Mouse (Mus musculus) limb, embryonic 15.5 days (tissue): ENCODE results near the gene Ankfn1. TPM values are rescaled to one million over a fixed set of nuclear protein-coding genes. Genes with fewer than 3 reads are reported as not detected.

Experiments
- ATAC-seq: fragments of 200-750 bp; cut with Nextera tagmentation; 2 replicates; pipeline ENCODE4 v1.8.0; 2017; ENCODE audit warnings: low read depth, moderate TSS enrichment; ENCODE audit not compliant: insufficient number of reproducible peaks, low FRiP score, low TSS enrichment
- H3K27ac ChIP-seq: fragments of 300-500 bp; sonication (generic); 2 replicates; pipeline ENCODE4 v1.5.1; 2015; ENCODE audit warnings: moderate library complexity, mild to moderate bottlenecking, inconsistent platforms
- H3K27me3 ChIP-seq: fragments of 300-500 bp; sonication (generic); 2 replicates; pipeline ENCODE4 v1.6.1; 2015; ENCODE audit warnings: inconsistent platforms
- H3K36me3 ChIP-seq: fragments of 300-500 bp; sonication (generic); 2 replicates; pipeline ENCODE4 v1.6.1; 2015; ENCODE audit warnings: inconsistent platforms
- H3K4me1 ChIP-seq: fragments of 300-500 bp; sonication (generic); 2 replicates; pipeline ENCODE4 v1.6.1; 2015; ENCODE audit warnings: inconsistent platforms
- H3K4me2 ChIP-seq: fragments of 300-500 bp; sonication (generic); 2 replicates; pipeline ENCODE4 v1.6.1; 2015; ENCODE audit warnings: mild to moderate bottlenecking, inconsistent platforms
- H3K4me3 ChIP-seq: fragments of 300-500 bp; sonication (generic); 2 replicates; pipeline ENCODE4 v1.5.1; 2015; ENCODE audit warnings: mild to moderate bottlenecking, inconsistent platforms
- H3K9ac ChIP-seq: fragments of 300-500 bp; sonication (generic); 2 replicates; pipeline ENCODE4 v1.6.1; 2015; ENCODE audit warnings: inconsistent platforms
- H3K9me3 ChIP-seq: fragments of 300-500 bp; sonication (generic); 2 replicates; pipeline ENCODE4 v1.6.1; 2016; ENCODE audit warnings: inconsistent platforms
- whole genome bisulfite sequencing: fragments of 180-500 bp; shearing (Covaris S2); methylation state at CpG from one replicate; pipeline ENCODE4 v1.1.7; 2015; 5-methylcytosine and 5-hydroxymethylcytosine counted together
- polyA plus RNA-seq: library from polyadenylated mRNA; unstranded; fragments of >200 nt; fragmentation: Nextera tagmentation; extraction: Ambion mirVana; gene quantifications from 2 replicates; pipeline ENCODE4 v1.2.1, GENCODE M21; 2015

Ankfn1 gene
- polyA plus RNA-seq, 1 experiment from 2014 or later: 0.50 TPM

DNA sequence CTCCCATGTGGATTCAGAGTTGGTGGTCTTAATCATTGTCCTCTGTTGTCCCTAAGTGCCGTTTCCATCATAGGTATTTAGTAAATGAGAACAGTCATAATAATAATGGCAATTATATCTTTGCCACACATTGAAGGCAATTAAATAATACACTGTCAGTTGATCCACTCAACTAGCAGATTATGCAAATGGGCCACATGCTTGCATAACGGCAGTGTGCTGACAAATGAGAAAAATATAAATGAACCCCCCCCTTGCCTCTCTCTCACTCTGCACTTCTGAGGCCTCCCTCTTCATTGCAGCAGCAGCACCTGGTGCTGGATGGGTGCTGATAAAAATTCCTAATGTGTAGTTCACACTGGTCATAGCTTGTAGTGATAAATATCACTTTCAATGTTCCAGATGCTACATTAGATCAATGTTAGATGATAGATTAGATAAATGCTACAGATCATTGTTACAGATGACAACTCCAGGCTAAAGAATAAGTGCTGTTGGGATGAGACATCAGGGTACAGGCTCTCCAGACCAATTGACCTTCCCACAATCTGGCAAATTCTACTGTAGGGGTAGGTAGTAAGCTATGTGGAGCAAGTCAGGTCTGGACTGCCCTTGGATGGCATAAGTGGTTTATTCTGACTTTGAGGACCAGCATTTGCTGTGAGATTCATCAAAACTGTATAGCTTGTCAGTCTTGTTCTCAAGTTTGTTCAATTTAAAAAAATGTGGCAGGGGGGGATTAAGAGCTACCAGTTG is 12.3 kb downstream of the Ankfn1 start:
- 47% methylated on average over 2 of the region's 2 CpGs for WGBS
- H3K27me3 ChIP-seq: no peaks in the 10 kb centered on the region
- H3K36me3 ChIP-seq: no peaks in the 10 kb centered on the region
- H3K9ac ChIP-seq: no peak overlapping the region
- no peak overlapping the region for H3K27ac ChIP-seq
- no peak for ATAC-seq
- no peak overlapping the region for H3K4me2 ChIP-seq
- H3K4me1 ChIP-seq: peaks cover 6% of the 10 kb centered on the region; the same call in 1 of the 2 replicates
- H3K4me3 ChIP-seq: no peak overlapping the region
- H3K9me3 ChIP-seq: no peaks in the 10 kb centered on the region

DNA sequence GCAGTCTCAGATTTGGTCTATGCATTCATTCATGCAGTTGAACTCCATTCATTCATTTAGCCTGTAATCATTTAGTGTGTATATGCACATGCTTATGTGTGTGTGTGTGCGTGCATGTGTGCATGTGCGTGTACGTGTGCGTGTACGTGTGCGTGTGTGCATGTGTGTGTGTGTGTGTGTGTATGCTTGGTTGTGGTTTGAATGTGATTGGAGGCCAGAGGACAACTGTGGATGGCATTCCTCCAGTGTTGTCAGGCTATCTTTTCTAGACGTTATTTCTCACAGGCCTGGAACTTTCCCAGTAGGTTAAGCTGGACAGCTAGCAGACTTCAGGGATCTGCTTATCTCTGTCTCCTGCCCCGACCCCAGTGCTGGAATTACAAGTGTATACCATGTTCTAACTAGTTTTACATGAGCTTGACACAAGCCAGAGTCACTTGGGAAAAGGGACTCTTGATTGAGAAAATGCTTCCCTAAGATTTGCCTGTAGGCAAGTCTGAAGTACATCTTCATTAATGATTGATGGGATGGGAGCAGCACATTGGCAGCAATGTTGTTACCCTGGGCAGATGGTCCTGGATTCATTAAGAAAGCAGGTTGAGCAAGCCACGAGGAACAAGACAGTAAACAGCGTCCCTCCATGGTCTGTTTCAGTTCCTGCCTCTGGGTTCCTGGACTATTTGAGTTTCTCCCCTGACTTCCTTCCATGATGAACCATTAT is 43.3 kb downstream of the Ankfn1 start:
- H3K4me3 ChIP-seq: no peak overlapping the region
- H3K27ac ChIP-seq: no peak overlapping the region
- no peak for ATAC-seq
- H3K9ac ChIP-seq: no peak overlapping the region
- H3K9me3 ChIP-seq: no peaks in the 10 kb centered on the region
- H3K4me2 ChIP-seq: no peak overlapping the region
- H3K27me3 ChIP-seq: no peaks in the 10 kb centered on the region
- no peaks in the 10 kb centered on the region for H3K4me1 ChIP-seq
- H3K36me3 ChIP-seq: no peaks in the 10 kb centered on the region
- WGBS: 78% methylated on average over 10 of the region's 10 CpGs

DNA sequence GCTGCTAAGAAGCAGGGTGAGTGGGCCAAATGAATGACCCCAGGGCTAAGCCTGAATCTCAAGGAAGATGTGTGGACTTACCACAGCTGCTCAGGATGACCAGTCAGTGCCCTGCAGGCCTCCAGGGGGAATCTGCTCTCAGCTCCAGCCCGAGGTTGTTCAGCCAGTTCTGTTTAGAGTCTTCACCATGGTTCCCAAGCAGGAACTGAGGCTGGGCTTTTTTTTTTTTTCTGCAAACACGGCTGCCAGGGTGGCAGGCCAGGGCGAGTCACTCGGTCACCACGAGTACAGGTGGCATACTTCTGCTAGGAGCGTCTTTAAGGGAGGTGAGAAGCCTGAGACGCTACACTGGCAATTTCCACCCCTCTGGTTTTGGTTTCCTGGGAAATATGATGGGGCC is 43.9 kb downstream of the Ankfn1 start:
- 71% methylated on average over 7 of the region's 7 CpGs for WGBS
- no peaks in the 10 kb centered on the region for H3K4me1 ChIP-seq
- no peak overlapping the region for H3K9ac ChIP-seq
- no peak overlapping the region for H3K4me2 ChIP-seq
- H3K9me3 ChIP-seq: no peaks in the 10 kb centered on the region
- no peaks in the 10 kb centered on the region for H3K36me3 ChIP-seq
- ATAC-seq: no peak
- H3K27ac ChIP-seq: no peak overlapping the region
- H3K4me3 ChIP-seq: no peak overlapping the region
- H3K27me3 ChIP-seq: no peaks in the 10 kb centered on the region

DNA sequence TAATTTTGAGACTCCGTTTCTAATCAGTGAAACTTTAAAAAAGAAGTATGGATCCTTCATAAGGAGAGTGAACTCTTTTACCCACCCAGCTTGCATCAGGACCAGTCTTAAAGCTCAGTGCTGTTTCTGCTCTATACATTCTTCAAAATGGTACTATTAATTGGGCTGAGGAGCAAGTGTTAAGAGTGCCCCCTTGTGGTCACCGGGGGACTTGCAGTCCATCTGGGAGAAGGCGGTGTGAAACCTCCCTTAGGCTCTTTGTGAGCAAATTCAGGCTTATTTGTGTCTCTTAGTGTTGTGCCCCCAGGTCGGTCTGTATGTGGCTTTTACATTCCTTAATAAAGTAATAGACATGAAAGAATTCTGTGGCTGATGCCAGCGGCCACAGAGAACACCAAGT is 56.6 kb downstream of the Ankfn1 start:
- WGBS: 14% methylated on average over 5 of the region's 5 CpGs
- no peak for ATAC-seq
- Histone ChIP-seq H3K4me3 (no peak overlapping the region), H3K9ac (no peak overlapping the region), H3K36me3 (no peaks in the 10 kb centered on the region), H3K4me2 (no peak overlapping the region), H3K27me3 (no peaks in the 10 kb centered on the region), H3K9me3 (no peaks in the 10 kb centered on the region), H3K27ac (no peak overlapping the region), H3K4me1 (peaks cover 5% of the 10 kb centered on the region; the same call in 1 of the 2 replicates)

DNA sequence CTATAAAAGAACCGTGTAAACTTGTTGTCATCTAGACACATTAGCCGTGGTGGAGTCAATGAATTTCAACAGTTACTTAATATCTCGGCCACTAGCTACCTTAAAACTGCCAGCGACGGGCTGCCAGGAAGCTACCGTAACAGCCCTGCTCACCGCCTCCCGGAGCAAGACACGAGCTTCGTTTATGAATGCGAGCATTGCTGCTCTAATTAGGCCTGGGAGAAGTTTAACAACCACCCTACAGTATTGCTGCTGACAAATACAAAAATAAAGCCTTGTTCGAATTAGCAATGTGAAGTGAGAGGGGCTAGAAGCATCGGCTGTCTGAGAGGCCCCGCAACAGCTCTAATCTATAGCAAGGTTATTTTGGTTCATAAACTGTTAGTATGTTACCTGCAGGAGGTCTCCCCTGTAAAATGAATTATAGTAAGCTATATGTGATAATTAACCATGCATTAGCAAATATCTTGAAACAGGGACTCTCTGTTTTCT is 58.9 kb downstream of the Ankfn1 start:
- H3K4me2 ChIP-seq: no peak overlapping the region
- ATAC-seq: no peak
- 40% methylated on average over 14 of the region's 14 CpGs for WGBS

DNA sequence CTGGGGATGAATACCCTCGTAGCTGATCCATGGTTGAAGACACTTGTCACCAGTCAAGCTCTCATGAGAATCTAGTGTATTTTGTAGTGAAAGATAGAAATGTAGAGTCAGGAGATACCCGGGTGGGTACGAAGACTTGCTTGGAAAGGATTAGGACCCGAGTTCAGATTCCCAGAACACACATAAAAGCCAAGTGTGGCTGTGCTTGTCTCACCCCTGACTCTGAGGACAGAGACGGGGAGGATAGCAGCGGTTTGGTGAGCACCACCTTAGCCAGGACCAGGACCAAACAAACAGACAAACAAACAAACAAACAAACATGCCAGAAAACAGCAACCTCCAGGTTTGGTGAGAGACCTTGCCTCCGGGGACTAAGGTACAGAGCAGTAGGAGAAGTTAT is 61.1 kb downstream of the Ankfn1 start:
- peaks cover 5% of the 10 kb centered on the region; the same call in 1 of the 2 replicates for H3K4me1 ChIP-seq
- no peaks in the 10 kb centered on the region for H3K27me3 ChIP-seq
- H3K9ac ChIP-seq: no peak overlapping the region
- H3K27ac ChIP-seq: no peak overlapping the region
- ATAC-seq: no peak
- H3K9me3 ChIP-seq: no peaks in the 10 kb centered on the region
- no peaks in the 10 kb centered on the region for H3K36me3 ChIP-seq
- H3K4me3 ChIP-seq: no peak overlapping the region
- H3K4me2 ChIP-seq: no peak overlapping the region
- 86% methylated on average over 7 of the region's 7 CpGs for WGBS

More for the DNA sequence above, 58.9 kb downstream of the Ankfn1 start:
- Histone ChIP-seq H3K36me3 (no peaks in the 10 kb centered on the region), H3K9ac (no peak overlapping the region), H3K9me3 (no peaks in the 10 kb centered on the region), H3K27me3 (no peaks in the 10 kb centered on the region), H3K4me1 (peaks cover 5% of the 10 kb centered on the region; the same call in 1 of the 2 replicates), H3K4me3 (no peak overlapping the region), H3K27ac (no peak overlapping the region)

DNA sequence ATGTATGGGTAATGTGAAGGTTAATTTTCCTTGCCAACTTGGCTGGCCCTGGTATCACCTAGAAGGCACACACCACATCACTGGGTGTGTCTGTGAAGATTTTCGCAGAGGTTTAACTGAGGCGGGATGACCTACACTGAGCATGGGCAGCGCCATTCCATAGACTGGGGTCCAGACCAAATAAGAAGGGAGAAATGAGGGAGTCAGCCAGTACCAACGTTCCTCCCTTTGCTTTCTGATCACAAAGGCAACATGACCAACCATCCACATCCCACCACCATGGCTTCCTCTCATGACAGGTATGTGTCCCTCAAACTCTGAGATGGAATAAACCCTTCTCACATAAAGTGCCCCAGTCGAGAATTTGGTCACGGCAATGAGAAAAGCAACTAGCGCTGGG is 68.9 kb downstream of the Ankfn1 start:
- no peak overlapping the region for H3K27ac ChIP-seq
- no peaks in the 10 kb centered on the region for H3K36me3 ChIP-seq
- no peak for ATAC-seq
- no peaks in the 10 kb centered on the region for H3K4me1 ChIP-seq
- WGBS: 95% methylated on average over 7 of the region's 7 CpGs
- H3K4me2 ChIP-seq: no peak overlapping the region
- no peak overlapping the region for H3K9ac ChIP-seq
- H3K4me3 ChIP-seq: no peak overlapping the region
- no peaks in the 10 kb centered on the region for H3K9me3 ChIP-seq
- H3K27me3 ChIP-seq: no peaks in the 10 kb centered on the region

DNA sequence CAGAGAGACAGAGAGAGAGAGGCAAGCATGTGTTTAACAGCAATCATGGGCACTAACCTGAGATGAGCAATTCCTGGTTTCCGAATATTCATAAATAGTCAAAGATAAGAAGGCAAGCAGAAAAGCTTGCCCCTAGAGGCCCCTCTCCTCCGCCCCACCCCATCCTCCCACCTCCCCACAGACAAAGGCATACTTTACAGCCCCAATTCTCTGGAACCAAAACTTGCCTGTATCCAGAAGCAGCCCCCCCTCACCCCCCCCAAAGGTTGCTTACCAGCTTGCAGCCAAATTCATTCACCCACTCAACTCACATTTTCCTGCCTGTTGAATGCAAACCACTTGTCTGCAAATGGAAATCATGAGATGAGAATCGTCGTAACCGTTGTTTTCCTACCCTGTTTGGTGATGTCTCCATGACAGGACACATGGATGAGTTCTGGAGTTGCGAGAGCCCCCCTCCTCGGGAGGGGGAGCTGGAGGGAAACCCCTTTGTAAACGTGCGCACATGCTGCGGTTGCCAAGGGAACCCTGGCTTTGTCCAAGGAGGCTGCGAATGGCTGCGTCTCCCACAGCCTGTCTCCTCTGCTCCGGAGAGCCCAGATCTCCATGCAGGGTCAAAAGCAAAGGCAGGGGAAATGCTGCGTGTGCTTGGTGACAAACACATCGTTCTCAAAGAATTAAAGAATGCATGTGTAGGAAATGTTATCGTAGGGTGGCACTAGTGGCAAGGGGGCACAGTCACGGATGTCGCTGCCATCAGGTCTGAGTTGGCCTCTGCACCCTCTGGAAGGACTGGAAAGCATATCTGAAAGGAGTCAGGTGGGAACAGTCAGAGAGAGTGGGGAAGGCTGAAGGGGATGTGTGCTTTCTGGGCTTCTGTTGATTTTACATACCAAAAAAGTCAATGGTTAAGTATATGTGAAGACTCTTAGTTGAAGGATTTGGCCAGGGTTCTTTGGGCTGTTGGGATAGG is 80.7 kb downstream of the Ankfn1 start:
- H3K27me3 ChIP-seq: no peaks in the 10 kb centered on the region
- no peak for ATAC-seq
- no peak overlapping the region for H3K4me2 ChIP-seq
- 54% methylated on average over 18 of the region's 18 CpGs for WGBS
- no peak overlapping the region for H3K9ac ChIP-seq
- H3K27ac ChIP-seq: no peak overlapping the region
- H3K36me3 ChIP-seq: no peaks in the 10 kb centered on the region
- no peaks in the 10 kb centered on the region for H3K4me1 ChIP-seq
- H3K4me3 ChIP-seq: no peak overlapping the region
- no peaks in the 10 kb centered on the region for H3K9me3 ChIP-seq

DNA sequence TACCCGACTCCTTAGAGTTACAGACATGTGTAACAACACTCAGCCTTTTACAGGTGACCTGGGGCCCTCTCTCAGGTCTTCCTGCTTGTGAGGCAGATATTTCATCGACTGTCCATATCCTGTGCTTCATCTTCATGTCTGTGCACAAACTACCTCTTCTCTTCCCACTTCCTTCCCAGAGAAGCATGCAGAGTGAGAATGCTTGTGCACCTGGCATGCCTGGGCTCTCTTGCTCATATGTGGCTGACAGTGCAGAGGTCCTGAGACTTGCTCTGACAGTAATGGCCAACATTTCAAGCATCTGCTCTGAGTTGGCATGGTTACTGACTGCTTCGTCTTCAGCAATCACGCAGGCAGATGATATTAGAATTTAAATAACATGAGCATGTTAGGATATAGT is 83.8 kb downstream of the Ankfn1 start:
- ATAC-seq: no peak
- H3K36me3 ChIP-seq: no peaks in the 10 kb centered on the region
- WGBS: 86% methylated on average over 4 of the region's 4 CpGs
- H3K4me3 ChIP-seq: no peak overlapping the region
- H3K27me3 ChIP-seq: 0 out of 2 replicates have a peak, but pooled peaks cover 5% of the 10 kb centered on the region
- no peaks in the 10 kb centered on the region for H3K9me3 ChIP-seq
- no peak overlapping the region for H3K27ac ChIP-seq
- no peak overlapping the region for H3K9ac ChIP-seq
- H3K4me2 ChIP-seq: no peak overlapping the region
- H3K4me1 ChIP-seq: no peaks in the 10 kb centered on the region

DNA sequence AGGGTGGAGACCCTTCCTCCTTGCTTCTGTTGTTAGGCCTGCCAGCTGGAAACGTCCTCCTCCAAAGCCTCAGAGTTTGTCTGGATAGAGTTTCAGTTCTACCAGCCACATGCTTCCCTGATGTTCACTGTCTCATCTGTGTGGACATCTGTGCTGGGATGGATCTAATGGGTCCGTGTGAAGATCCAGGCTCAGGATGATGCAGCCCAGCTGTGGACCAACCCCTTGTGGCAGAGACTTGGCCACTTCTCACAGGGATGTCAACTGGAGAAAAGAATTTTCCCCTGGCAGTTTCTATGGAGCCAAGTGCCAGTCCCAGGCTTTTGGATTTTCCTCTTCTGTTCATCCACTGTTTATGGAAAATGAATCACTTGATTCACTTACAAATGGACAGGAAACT is 100.5 kb downstream of the Ankfn1 start:
- no peak overlapping the region for H3K27ac ChIP-seq
- H3K9me3 ChIP-seq: no peaks in the 10 kb centered on the region
- H3K4me3 ChIP-seq: no peak overlapping the region
- no peak overlapping the region for H3K9ac ChIP-seq
- WGBS: 46% methylated on average over 2 of the region's 2 CpGs
- no peaks in the 10 kb centered on the region for H3K27me3 ChIP-seq
- H3K36me3 ChIP-seq: no peaks in the 10 kb centered on the region
- ATAC-seq: no peak
- 0 out of 2 replicates have a peak, but pooled peaks cover 3% of the 10 kb centered on the region for H3K4me1 ChIP-seq
- H3K4me2 ChIP-seq: no peak overlapping the region

DNA sequence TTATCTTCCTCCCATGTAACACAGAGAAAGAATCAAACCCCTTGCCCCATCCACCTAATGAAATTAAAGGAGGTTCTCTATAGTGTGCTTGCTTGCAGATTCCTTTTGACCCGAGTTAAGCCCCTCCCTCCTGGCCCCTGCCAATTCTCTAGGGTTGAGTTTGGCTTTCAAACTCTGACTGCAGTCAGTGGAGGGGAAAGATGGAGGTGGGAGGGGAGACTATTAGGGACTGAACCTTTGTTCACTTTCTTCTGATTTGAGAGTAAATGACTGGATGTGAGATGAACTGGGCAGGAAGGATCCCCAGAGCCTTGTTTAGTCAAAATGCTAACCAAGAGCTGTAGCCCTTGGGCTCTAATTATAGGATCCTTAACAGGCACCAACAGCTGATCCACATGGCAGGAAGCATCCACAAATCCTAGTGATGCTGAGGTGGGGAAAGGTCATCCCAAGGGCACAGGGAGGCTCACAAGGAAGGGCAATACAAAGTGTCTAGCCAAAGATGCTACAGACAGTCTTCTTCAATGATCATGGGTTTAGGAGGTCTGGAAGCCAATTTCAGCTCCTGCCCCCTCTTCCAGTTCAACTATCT is 103.4 kb downstream of the Ankfn1 start:
- 26% methylated on average over 1 of the region's 1 CpGs for WGBS
- ATAC-seq: no peak
- Histone ChIP-seq H3K4me1 (0 out of 2 replicates have a peak, but pooled peaks cover 3% of the 10 kb centered on the region), H3K4me3 (no peak overlapping the region), H3K9ac (no peak overlapping the region), H3K27me3 (no peaks in the 10 kb centered on the region), H3K36me3 (no peaks in the 10 kb centered on the region), H3K27ac (no peak overlapping the region), H3K9me3 (no peaks in the 10 kb centered on the region), H3K4me2 (no peak overlapping the region)
